Mouse (Mus musculus): Measurements from ENCODE around the gene Zfp618. TPM values are rescaled to one million over a fixed set of nuclear protein-coding genes. Genes with fewer than 3 reads are reported as not detected.

Gene Zfp618
- total RNA-seq, 1 experiment from 2014 or later: 7.7 TPM

GRCm38 (mm10) chr4:62999321-62999720, 33.9 kb downstream of the Zfp618 start:
- no peak for DNase-seq

- no peak for DNase-seq
Observed at GRCm38 (mm10) chr4:62999916-63000315, 34.5 kb downstream of the Zfp618 start.

- no peak for DNase-seq
Observed at GRCm38 (mm10) chr4:63000316-63001055, 35.1 kb downstream of the Zfp618 start.

GRCm38 (mm10) chr4:63002386-63002785, 37.0 kb downstream of the Zfp618 start:
- no peak for DNase-seq

- DNase-seq: no peak
Observed at GRCm38 (mm10) chr4:63004519-63004918, 39.1 kb downstream of the Zfp618 start.

GRCm38 (mm10) chr4:63005446-63006185, 40.2 kb downstream of the Zfp618 start:
- DNase-seq: no peak

GRCm38 (mm10) chr4:63006198-63007155, 41.1 kb downstream of the Zfp618 start:
- DNase-seq: no peak

- no peak for DNase-seq
Observed at GRCm38 (mm10) chr4:63008206-63008605, 42.8 kb downstream of the Zfp618 start.

- no peak for DNase-seq
Observed at GRCm38 (mm10) chr4:63008822-63009221, 43.4 kb downstream of the Zfp618 start.

- DNase-seq: peak; percentile 14
Observed at GRCm38 (mm10) chr4:63009821-63010220, 44.4 kb downstream of the Zfp618 start.

- DNase-seq: peak; percentile 62
Observed at GRCm38 (mm10) chr4:63010226-63010625, 44.9 kb downstream of the Zfp618 start.

- no peak for DNase-seq
Observed at GRCm38 (mm10) chr4:63018616-63019015, 53.2 kb downstream of the Zfp618 start.

GRCm38 (mm10) chr4:63019428-63019858, 54.1 kb downstream of the Zfp618 start:
- peak; percentile 44 for DNase-seq

- peak; percentile 25 for DNase-seq
Observed at GRCm38 (mm10) chr4:63021034-63021700, 55.8 kb downstream of the Zfp618 start.

GRCm38 (mm10) chr4:63023465-63023864, 58.1 kb downstream of the Zfp618 start:
- no peak for DNase-seq

GRCm38 (mm10) chr4:63024098-63024497, 58.7 kb downstream of the Zfp618 start:
- no peak for DNase-seq

- no peak for DNase-seq
Observed at GRCm38 (mm10) chr4:63024734-63025256, 59.4 kb downstream of the Zfp618 start.

GRCm38 (mm10) chr4:63025306-63025705, 59.9 kb downstream of the Zfp618 start:
- DNase-seq: no peak

GRCm38 (mm10) chr4:63026286-63026685, 60.9 kb downstream of the Zfp618 start:
- DNase-seq: no peak

- DNase-seq: no peak
Observed at GRCm38 (mm10) chr4:63027451-63027850, 62.1 kb downstream of the Zfp618 start.

- DNase-seq: no peak
Observed at GRCm38 (mm10) chr4:63030157-63030556, 64.8 kb downstream of the Zfp618 start.

- DNase-seq: no peak
Observed at GRCm38 (mm10) chr4:63031240-63031639, 65.9 kb downstream of the Zfp618 start.
